Mouse (Mus musculus): Measurements from ENCODE around the gene Mfsd10. TPM values are rescaled to one million over a fixed set of nuclear protein-coding genes. Genes with fewer than 3 reads are reported as not detected.

Mfsd10 gene
- polyA plus RNA-seq (2012), result 482 and 553 TPM in 2 replicates

DNA sequence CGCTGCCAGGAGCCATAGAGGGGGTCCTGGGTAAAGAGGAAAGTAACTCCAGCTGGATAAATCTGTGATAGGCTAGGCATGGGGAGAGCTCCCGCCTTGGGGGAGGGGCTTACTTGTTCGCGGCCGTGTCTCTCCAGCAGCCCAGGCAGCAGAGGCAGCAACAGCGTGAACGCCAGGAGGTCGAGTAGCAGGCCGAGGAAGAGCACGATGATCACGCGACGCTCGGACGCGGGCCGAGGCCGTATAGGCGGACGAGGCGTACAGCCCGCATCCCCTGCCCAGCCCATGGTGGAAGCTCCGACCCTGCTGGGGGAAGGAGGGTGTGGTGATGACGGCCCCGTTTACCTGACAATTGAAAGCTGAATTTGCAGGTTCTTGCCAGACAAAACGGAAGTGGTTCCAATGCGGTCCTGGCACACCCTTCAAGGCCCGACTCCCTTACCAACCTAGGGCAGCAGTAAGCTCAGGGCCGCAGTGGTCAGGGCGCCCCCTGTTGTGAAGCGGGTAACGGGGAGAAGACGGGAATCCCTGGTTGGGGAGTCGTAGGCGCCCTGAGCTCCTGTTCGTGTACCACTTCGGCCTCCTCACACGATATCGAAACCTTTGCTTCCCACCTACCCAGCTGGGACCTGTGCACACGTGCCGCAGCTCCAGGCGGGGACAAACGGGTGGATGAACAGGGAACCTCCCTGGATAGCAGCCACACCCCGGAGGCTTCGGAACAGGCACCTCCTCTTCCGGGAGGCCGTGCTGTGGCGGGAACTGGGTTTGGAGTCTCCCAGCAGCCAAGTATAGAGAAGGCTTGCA is at the start of gene Mfsd10:
Gene Mfsd10 (minus strand): TSS at position 732 of the 807 bp plus-strand sequence.

DNA sequence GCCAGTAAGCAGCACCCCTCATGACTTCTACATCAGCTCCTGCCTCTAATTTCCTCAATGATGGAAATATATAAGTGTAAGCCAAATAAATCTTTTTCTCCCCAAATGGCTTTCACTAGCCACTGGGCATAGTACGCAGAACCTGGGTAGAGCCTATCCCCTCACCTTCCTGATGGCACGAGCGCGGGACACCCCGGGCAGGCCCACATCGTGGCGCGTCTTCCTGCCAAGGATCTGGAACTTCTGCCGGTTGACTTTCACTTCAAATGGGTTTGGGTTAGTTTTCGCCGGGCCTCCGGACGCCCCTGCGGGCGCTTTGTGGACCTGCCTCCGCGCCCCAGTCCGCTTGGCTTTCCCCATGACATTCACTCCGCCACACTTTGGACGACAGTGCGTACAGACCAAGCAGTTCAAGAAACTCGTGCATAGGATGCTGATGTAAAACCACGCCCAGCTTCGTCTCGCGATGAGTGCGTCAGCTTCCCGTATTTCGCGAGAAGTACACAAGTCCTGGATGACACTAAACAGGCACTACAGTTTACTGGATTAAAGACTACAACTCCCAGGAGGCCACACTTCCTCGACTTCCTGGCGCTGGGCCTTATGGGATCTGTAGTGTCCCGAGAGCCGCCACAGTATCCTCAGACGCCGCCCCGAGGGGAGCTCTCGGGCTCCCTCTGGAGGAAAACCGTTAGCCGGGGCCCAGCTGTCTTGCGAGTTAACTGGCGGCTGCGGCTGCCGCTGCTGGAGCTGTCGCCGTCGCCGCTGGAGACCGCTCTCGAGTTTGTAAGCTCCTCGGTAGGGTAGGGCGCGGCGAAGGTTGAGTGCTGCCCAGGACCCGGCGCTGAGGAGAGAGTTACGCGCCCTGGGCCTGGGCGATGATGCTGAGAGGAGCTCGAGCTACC is 22.9 kb upstream of the Mfsd10 start, which contains the start of the genes Nop14 and Grk4:
Gene Nop14 (minus strand): TSS at position 463 of the 905 bp plus-strand sequence.
Gene Grk4 (plus strand): TSS at position 694 of the 905 bp plus-strand sequence.

Other genes with a start within 250 kb of the Mfsd10 start
- gene Tnip2, start 123.2 kb downstream of the Mfsd10 start, polyA plus RNA-seq (2012), result 11.3 and 16.4 TPM in 2 replicates
- gene Sh3bp2, start 111.4 kb downstream of the Mfsd10 start, polyA plus RNA-seq (2012), result 20.6 and 30.0 TPM in 2 replicates
- 253 and 289 TPM in 2 replicates for gene Add1, start 63.5 kb downstream of the Mfsd10 start, polyA plus RNA-seq (2012)
- gene Nop14, start 22.9 kb upstream of the Mfsd10 start, polyA plus RNA-seq (2012), result 28.7 and 40.5 TPM in 2 replicates
- gene Grk4, start 23.2 kb upstream of the Mfsd10 start, polyA plus RNA-seq (2012), result 0.59 and 1.1 TPM in 2 replicates
- 3.5 and 3.8 TPM in 2 replicates for gene Htt, start 124.5 kb upstream of the Mfsd10 start, polyA plus RNA-seq (2012)

Data from megakaryocyte-erythroid progenitor cell, adult 5 weeks (primary cell).